Mouse (Mus musculus): ENCODE results near the gene Trmt13. TPM values are rescaled to one million over a fixed set of nuclear protein-coding genes. Genes with fewer than 3 reads are reported as not detected.
A peak's percentile ranks its signal among the peaks of the same experiment; 100 is the strongest.

Gene Trmt13
- total and polyA plus RNA-seq, 3 experiments, result 3.6 to 5.5 (median 5.4) TPM

GRCm38 (mm10) chr3:116551362-116551761, 63.0 kb downstream of the Trmt13 start:
- 87% methylated on average over 5 of the region's 5 CpGs for WGBS
- H3K36me3 ChIP-seq (ENCODE audit: control insufficient read depth, insufficient read depth, low read length), result no peaks in the 10 kb centered on the region
- no peaks in the 10 kb centered on the region for H3K4me1 ChIP-seq (ENCODE audit: control insufficient read depth, insufficient read depth, low read length)
- no peak overlapping the region for H3K9ac ChIP-seq (ENCODE audit: low read depth, low read length)
- no peak overlapping the region for H3K27ac ChIP-seq
- H3K27me3 ChIP-seq (ENCODE audit: control insufficient read depth, insufficient read depth, low read length), result no peaks in the 10 kb centered on the region
- no peaks in the 10 kb centered on the region for H3K79me2 ChIP-seq (replicated peaks; ENCODE audit: control insufficient read depth, insufficient read depth, low read length)
- TF ChIP-seq CTCF (IDR thresholded peaks at IDR 0.05), result no peak
- no peak for TF ChIP-seq EP300 (IDR thresholded peaks at IDR 0.05; ENCODE audit: insufficient read depth, low read depth, low read length)
- no peak for TF ChIP-seq POLR2A (IDR thresholded peaks at IDR 0.05; ENCODE audit: insufficient read depth, low read depth, low read length)
- no peak for DNase-seq
- intact Hi-C loops (cut with DNase I), result no loop called here
- no peak overlapping the region for H3K4me3 ChIP-seq

GRCm38 (mm10) chr3:116547430-116547829, 67.0 kb downstream of the Trmt13 start:
- Histone ChIP-seq H3K79me2 (replicated peaks; ENCODE audit: control insufficient read depth, insufficient read depth, low read length) (no peaks in the 10 kb centered on the region), H3K9ac (ENCODE audit: low read depth, low read length) (no peak overlapping the region), H3K36me3 (ENCODE audit: control insufficient read depth, insufficient read depth, low read length) (no peaks in the 10 kb centered on the region), H3K4me3 (no peak overlapping the region), H3K27ac (no peak overlapping the region), H3K27me3 (ENCODE audit: control insufficient read depth, insufficient read depth, low read length) (no peaks in the 10 kb centered on the region), H3K4me1 (ENCODE audit: control insufficient read depth, insufficient read depth, low read length) (no peaks in the 10 kb centered on the region)
- no peak for DNase-seq
- intact Hi-C loops (cut with DNase I), result no loop called here
- 88% methylated on average over 5 of the region's 5 CpGs for WGBS
- TF ChIP-seq CTCF (IDR thresholded peaks at IDR 0.05) (no peak), POLR2A (IDR thresholded peaks at IDR 0.05; ENCODE audit: insufficient read depth, low read depth, low read length) (no peak), EP300 (IDR thresholded peaks at IDR 0.05; ENCODE audit: insufficient read depth, low read depth, low read length) (no peak)

GRCm38 (mm10) chr3:116542532-116542931, 71.9 kb downstream of the Trmt13 start:
- intact Hi-C loops (cut with DNase I), result no loop called here
- H3K79me2 ChIP-seq (replicated peaks; ENCODE audit: control insufficient read depth, insufficient read depth, low read length), result no peaks in the 10 kb centered on the region
- H3K9ac ChIP-seq (ENCODE audit: low read depth, low read length), result no peak overlapping the region
- peak in 1 of 2 experiments; percentile 1 for DNase-seq
- no peak overlapping the region for H3K4me3 ChIP-seq
- 33% methylated on average over 3 of the region's 3 CpGs for WGBS
- no peaks in the 10 kb centered on the region for H3K27me3 ChIP-seq (ENCODE audit: control insufficient read depth, insufficient read depth, low read length)
- no peak for TF ChIP-seq CTCF (IDR thresholded peaks at IDR 0.05)
- TF ChIP-seq POLR2A (IDR thresholded peaks at IDR 0.05; ENCODE audit: insufficient read depth, low read depth, low read length), result no peak
- no peak for TF ChIP-seq EP300 (IDR thresholded peaks at IDR 0.05; ENCODE audit: insufficient read depth, low read depth, low read length)
- no peaks in the 10 kb centered on the region for H3K36me3 ChIP-seq (ENCODE audit: control insufficient read depth, insufficient read depth, low read length)
- H3K4me1 ChIP-seq (ENCODE audit: control insufficient read depth, insufficient read depth, low read length), result no peaks in the 10 kb centered on the region
- no peak overlapping the region for H3K27ac ChIP-seq

- Histone ChIP-seq H3K9ac (ENCODE audit: low read depth, low read length) (no peak overlapping the region), H3K36me3 (ENCODE audit: control insufficient read depth, insufficient read depth, low read length) (no peaks in the 10 kb centered on the region), H3K27me3 (ENCODE audit: control insufficient read depth, insufficient read depth, low read length) (no peaks in the 10 kb centered on the region), H3K79me2 (replicated peaks; ENCODE audit: control insufficient read depth, insufficient read depth, low read length) (no peaks in the 10 kb centered on the region), H3K4me1 (ENCODE audit: control insufficient read depth, insufficient read depth, low read length) (no peaks in the 10 kb centered on the region), H3K27ac (no peak overlapping the region), H3K4me3 (no peak overlapping the region)
- DNase-seq, result peak in 1 of 2 experiments; percentile 2
- 68% methylated on average over 2 of the region's 2 CpGs for whole genome bisulfite sequencing
- intact Hi-C loops (cut with DNase I), result no loop called here
- TF ChIP-seq EP300 (IDR thresholded peaks at IDR 0.05; ENCODE audit: insufficient read depth, low read depth, low read length) (no peak), CTCF (IDR thresholded peaks at IDR 0.05) (no peak), POLR2A (IDR thresholded peaks at IDR 0.05; ENCODE audit: insufficient read depth, low read depth, low read length) (no peak)
Measured at GRCm38 (mm10) chr3:116542070-116542469, 72.3 kb downstream of the Trmt13 start.

- DNase-seq, result peak in 1 of 2 experiments; percentile 11
- H3K9ac ChIP-seq (ENCODE audit: low read depth, low read length), result no peak overlapping the region
- TF ChIP-seq EP300 (IDR thresholded peaks at IDR 0.05; ENCODE audit: insufficient read depth, low read depth, low read length) (no peak), POLR2A (IDR thresholded peaks at IDR 0.05; ENCODE audit: insufficient read depth, low read depth, low read length) (no peak)
- no peaks in the 10 kb centered on the region; the same call in 1 of the 2 replicates for H3K36me3 ChIP-seq (ENCODE audit: control insufficient read depth, insufficient read depth, low read length)
- no peak overlapping the region for H3K4me3 ChIP-seq
- WGBS, result 75% methylated on average over 6 of the region's 6 CpGs
- no peaks in the 10 kb centered on the region for H3K27me3 ChIP-seq (ENCODE audit: control insufficient read depth, insufficient read depth, low read length)
- peaks cover 1% of the 10 kb centered on the region; the same call in 1 of the 2 replicates for H3K4me1 ChIP-seq (ENCODE audit: control insufficient read depth, insufficient read depth, low read length)
- intact Hi-C loops (cut with DNase I), result no loop called here
- H3K27ac ChIP-seq, result no peak overlapping the region
- no peaks in the 10 kb centered on the region for H3K79me2 ChIP-seq (replicated peaks; ENCODE audit: control insufficient read depth, insufficient read depth, low read length)
Measured at GRCm38 (mm10) chr3:116537200-116537573, 77.2 kb downstream of the Trmt13 start.

- intact Hi-C loops (cut with DNase I), result no loop called here
- 36% methylated on average over 16 of the region's 16 CpGs for WGBS
- Histone ChIP-seq H3K79me2 (replicated peaks; ENCODE audit: control insufficient read depth, insufficient read depth, low read length) (no peaks in the 10 kb centered on the region), H3K27ac (no peak overlapping the region), H3K4me1 (ENCODE audit: control insufficient read depth, insufficient read depth, low read length) (peaks cover 1% of the 10 kb centered on the region; the same call in 1 of the 2 replicates), H3K27me3 (ENCODE audit: control insufficient read depth, insufficient read depth, low read length) (no peaks in the 10 kb centered on the region), H3K4me3 (no peak overlapping the region), H3K9ac (ENCODE audit: low read depth, low read length) (no peak overlapping the region), H3K36me3 (ENCODE audit: control insufficient read depth, insufficient read depth, low read length) (no peaks in the 10 kb centered on the region; the same call in 1 of the 2 replicates)
- peak; percentile 47 to 76 for DNase-seq
- TF ChIP-seq EP300 (IDR thresholded peaks at IDR 0.05; ENCODE audit: insufficient read depth, low read depth, low read length) (0 out of 2 replicates have a peak, but pooled peaks have one; percentile 26), POLR2A (IDR thresholded peaks at IDR 0.05; ENCODE audit: insufficient read depth, low read depth, low read length) (no peak)
Measured at GRCm38 (mm10) chr3:116536428-116537199, 77.8 kb downstream of the Trmt13 start.

Other genes starting within 250 kb of the Trmt13 start
- gene Cdc14a, start 190.6 kb downstream of the Trmt13 start, total RNA-seq (2021), result 1 to 10 TPM; 2.8 to 3.4 TPM
- gene Cdc14a, start 190.6 kb downstream of the Trmt13 start, polyA plus RNA-seq (2012; rRNA removed), result 1.3 and 1.6 TPM in 2 replicates
- 10 to 100 TPM; 18.7 to 21.3 TPM for gene Rtca, start 106.4 kb downstream of the Trmt13 start, total RNA-seq (2021)
- 13.6 and 22.0 TPM in 2 replicates for gene Rtca, start 106.4 kb downstream of the Trmt13 start, polyA plus RNA-seq (2012; rRNA removed)
- 10 to 100 TPM; 54.1 to 76.7 TPM for gene Dbt, start 101.5 kb downstream of the Trmt13 start, total RNA-seq (2021)
- gene Dbt, start 101.5 kb downstream of the Trmt13 start, polyA plus RNA-seq (2012; rRNA removed), result 24.1 and 53.9 TPM in 2 replicates
- gene Lrrc39, start 51.6 kb downstream of the Trmt13 start, total RNA-seq (2021), result 10 to 100 TPM; 64.4 to 69.5 TPM
- gene Lrrc39, start 51.6 kb downstream of the Trmt13 start, polyA plus RNA-seq (2012; rRNA removed), result 39.3 and 94.6 TPM in 2 replicates
- gene Sass6, start 19.6 kb downstream of the Trmt13 start, total RNA-seq (2021), result 1 to 10 TPM; 2.0 TPM
- 0.76 and 1.4 TPM in 2 replicates for gene Sass6, start 19.6 kb downstream of the Trmt13 start, polyA plus RNA-seq (2012; rRNA removed)
- gene Mfsd14a, start 48.1 kb upstream of the Trmt13 start, total RNA-seq (2021), result 10 to 100 TPM; 17.5 to 19.5 TPM
- gene Mfsd14a, start 48.1 kb upstream of the Trmt13 start, polyA plus RNA-seq (2012; rRNA removed), result 12.0 and 23.5 TPM in 2 replicates
- 1 to 10 TPM in 1 of 2 experiments, under 1 TPM in 1; 0.78 to 1.5 TPM for gene Gm43191, start 66.7 kb upstream of the Trmt13 start, total RNA-seq (2021)
- not detected in 2 replicates for gene Gm43191, start 66.7 kb upstream of the Trmt13 start, polyA plus RNA-seq (2012; rRNA removed)
- gene Slc35a3, start 98.2 kb upstream of the Trmt13 start, total RNA-seq (2021), result 10 to 100 TPM; 10.7 to 11.2 TPM
- gene Slc35a3, start 98.2 kb upstream of the Trmt13 start, polyA plus RNA-seq (2012; rRNA removed), result 5.7 and 10.2 TPM in 2 replicates
- gene Agl, start 193.6 kb upstream of the Trmt13 start, total RNA-seq (2021), result 100 to 1,000 TPM; 173 to 200 TPM
- 41.1 and 99.5 TPM in 2 replicates for gene Agl, start 193.6 kb upstream of the Trmt13 start, polyA plus RNA-seq (2012; rRNA removed)
- gene Frrs1, start 244.9 kb upstream of the Trmt13 start, total RNA-seq (2021), result 1 to 10 TPM; 2.4 to 3.2 TPM
- 3.6 TPM in 2 replicates for gene Frrs1, start 244.9 kb upstream of the Trmt13 start, polyA plus RNA-seq (2012; rRNA removed)

Data from heart, adult 2 months (tissue).